Mouse (Mus musculus) neural tube, embryonic 15.5 days (tissue): ENCODE results near the gene Oasl1. TPM values are rescaled to one million over a fixed set of nuclear protein-coding genes. Genes with fewer than 3 reads are reported as not detected.

Experiments used
- ATAC-seq: fragments of 200-750 bp; cut with Nextera tagmentation; 2 replicates; pipeline ENCODE4 v1.8.0; 2017; ENCODE audit warnings: mild to moderate bottlenecking, moderate TSS enrichment, moderate library complexity; ENCODE audit not compliant: low FRiP score
- H3K27ac ChIP-seq: fragments of 300-500 bp; sonication (generic); replicated peaks from 2 replicates; pipeline ENCODE4 v1.5.1; 2015; ENCODE audit warnings: mild to moderate bottlenecking, inconsistent platforms
- H3K27me3 ChIP-seq: fragments of 300-500 bp; sonication (generic); replicated peaks from 2 replicates; pipeline ENCODE4 v1.6.1; 2015; ENCODE audit warnings: inconsistent platforms
- H3K36me3 ChIP-seq: fragments of 300-500 bp; sonication (generic); 2 replicates; pipeline ENCODE4 v1.6.1; 2015; ENCODE audit warnings: inconsistent platforms
- H3K4me1 ChIP-seq: fragments of 300-500 bp; sonication (generic); 2 replicates; pipeline ENCODE4 v1.6.1; 2015; ENCODE audit warnings: inconsistent platforms
- H3K4me2 ChIP-seq: fragments of 300-500 bp; sonication (generic); 2 replicates; pipeline ENCODE4 v1.6.1; 2015; ENCODE audit warnings: inconsistent platforms, mild to moderate bottlenecking, moderate library complexity
- H3K4me3 ChIP-seq: fragments of 300-500 bp; sonication (generic); replicated peaks from 2 replicates; pipeline ENCODE4 v1.5.1; 2015; ENCODE audit warnings: mild to moderate bottlenecking, inconsistent platforms
- H3K9ac ChIP-seq: fragments of 300-500 bp; sonication (generic); replicated peaks from 2 replicates; pipeline ENCODE4 v1.6.1; 2015; ENCODE audit warnings: mild to moderate bottlenecking, inconsistent platforms
- H3K9me3 ChIP-seq: fragments of 300-500 bp; sonication (generic); replicated peaks from 2 replicates; pipeline ENCODE4 v1.6.1; 2016; ENCODE audit warnings: inconsistent platforms
- WGBS: fragments of 180-500 bp; shearing (Covaris S2); methylation state at CpG from one replicate; pipeline ENCODE4 v1.1.7; 2015; ENCODE audit warnings: mixed read lengths; 5-methylcytosine and 5-hydroxymethylcytosine counted together
- polyA plus RNA-seq: library from polyadenylated mRNA; unstranded; fragments of >200 nt; fragmentation: Nextera tagmentation; extraction: Ambion mirVana; gene quantifications from 2 replicates; pipeline ENCODE4 v1.2.1, GENCODE M21; 2015

The Oasl1 gene
- polyA plus RNA-seq, 1 experiment from 2014 or later = 0.79 TPM

- no peaks in the 10 kb centered on the region for H3K27me3 ChIP-seq
- H3K4me3 ChIP-seq = no peak overlapping the region
- no peak overlapping the region for H3K9ac ChIP-seq
- H3K9me3 ChIP-seq = no peaks in the 10 kb centered on the region
- no peak overlapping the region for H3K4me2 ChIP-seq
- WGBS = 92% methylated on average over 14 of the region's 14 CpGs
- peaks cover 14% of the 10 kb centered on the region for H3K36me3 ChIP-seq
- peaks cover 13% of the 10 kb centered on the region; the same call in 1 of the 2 replicates for H3K4me1 ChIP-seq
- no peak for ATAC-seq
- no peak overlapping the region for H3K27ac ChIP-seq
Measured at GRCm38 (mm10) chr5:114953326-114953725, 30.3 kb downstream of the Oasl1 start.

- Histone ChIP-seq H3K36me3 (no peaks in the 10 kb centered on the region), H3K9ac (no peak overlapping the region), H3K27me3 (no peaks in the 10 kb centered on the region), H3K4me3 (no peak overlapping the region), H3K4me1 (no peaks in the 10 kb centered on the region), H3K9me3 (no peaks in the 10 kb centered on the region), H3K4me2 (no peak overlapping the region), H3K27ac (no peak overlapping the region)
- 81% methylated on average over 5 of the region's 5 CpGs for WGBS
- no peak for ATAC-seq
Measured at GRCm38 (mm10) chr5:114958069-114958468, 35.0 kb downstream of the Oasl1 start.

- no peak for ATAC-seq
- Histone ChIP-seq H3K4me1 (no peaks in the 10 kb centered on the region), H3K4me2 (no peak overlapping the region), H3K9ac (no peak overlapping the region), H3K27ac (no peak overlapping the region), H3K9me3 (no peaks in the 10 kb centered on the region), H3K4me3 (no peak overlapping the region), H3K36me3 (no peaks in the 10 kb centered on the region), H3K27me3 (no peaks in the 10 kb centered on the region)
- 41% methylated on average over 4 of the region's 4 CpGs for WGBS
Measured at GRCm38 (mm10) chr5:114961590-114962360, 38.7 kb downstream of the Oasl1 start.

- no peaks in the 10 kb centered on the region for H3K9me3 ChIP-seq
- no peak overlapping the region for H3K4me2 ChIP-seq
- 63% methylated on average over 7 of the region's 7 CpGs for WGBS
- no peaks in the 10 kb centered on the region for H3K36me3 ChIP-seq
- no peak overlapping the region for H3K9ac ChIP-seq
- peaks cover 15% of the 10 kb centered on the region; the same call in 1 of the 2 replicates for H3K4me1 ChIP-seq
- no peak overlapping the region for H3K4me3 ChIP-seq
- no peak for ATAC-seq
- H3K27me3 ChIP-seq = peaks cover 5% of the 10 kb centered on the region; the same call in 1 of the 2 replicates
- H3K27ac ChIP-seq = no peak overlapping the region
Measured at GRCm38 (mm10) chr5:114964315-114964966, 41.4 kb downstream of the Oasl1 start.

DNA sequence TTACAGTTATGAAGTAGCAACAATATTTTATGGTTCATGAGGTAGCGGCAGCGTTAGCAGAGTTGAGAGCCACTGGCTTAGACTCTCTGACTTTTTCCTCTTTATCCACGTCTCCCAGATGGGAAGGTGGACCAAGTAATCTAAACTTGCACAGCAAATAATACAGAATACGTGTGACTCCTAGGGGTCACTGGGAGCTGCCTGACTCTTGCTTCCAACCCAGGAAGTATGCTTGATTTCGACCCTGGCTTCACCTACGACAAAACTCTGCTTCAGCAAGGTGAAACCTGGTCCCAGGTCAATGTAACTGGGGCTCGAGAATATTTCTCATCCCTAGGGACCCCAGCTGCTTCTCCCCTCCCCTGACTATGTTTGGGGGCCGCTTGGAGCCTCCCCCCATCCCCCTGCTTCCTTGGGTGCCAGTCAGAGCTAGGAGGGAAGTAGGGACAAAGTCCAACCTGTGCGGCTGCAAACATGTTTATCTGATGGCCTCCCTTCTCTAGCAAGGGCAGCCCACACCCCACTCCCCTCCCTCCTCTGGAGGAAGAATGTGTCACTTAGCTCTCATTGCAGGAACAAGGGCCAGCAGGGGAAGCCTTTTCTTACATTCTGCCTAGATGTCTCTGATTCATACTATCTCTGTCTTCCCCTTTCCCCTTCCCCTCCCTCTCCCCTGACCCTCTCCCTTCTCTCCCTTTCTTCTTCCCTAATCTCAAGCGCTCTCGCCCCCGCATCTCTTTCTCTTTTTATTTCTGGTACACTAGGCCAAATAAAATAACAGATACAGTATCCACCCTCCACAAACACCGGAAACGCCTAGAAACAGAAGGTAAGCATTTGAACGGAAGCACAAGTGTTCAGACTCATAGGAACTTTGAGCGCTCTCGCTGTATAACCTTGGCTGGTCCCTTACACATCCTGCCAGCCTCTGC, 42.2 kb downstream of the Oasl1 start:
- Histone ChIP-seq H3K27ac (no peak overlapping the region), H3K4me1 (peaks cover 15% of the 10 kb centered on the region; the same call in 1 of the 2 replicates), H3K27me3 (peaks cover 5% of the 10 kb centered on the region; the same call in 1 of the 2 replicates), H3K4me2 (no peak overlapping the region), H3K36me3 (no peaks in the 10 kb centered on the region), H3K9me3 (no peaks in the 10 kb centered on the region), H3K9ac (no peak overlapping the region), H3K4me3 (no peak overlapping the region)
- WGBS = 67% methylated on average over 17 of the region's 17 CpGs
- ATAC-seq = no peak

GRCm38 (mm10) chr5:114967523-114968268, 44.7 kb downstream of the Oasl1 start:
- no peak overlapping the region for H3K27ac ChIP-seq
- 35% methylated on average over 14 of the region's 14 CpGs for WGBS
- H3K4me1 ChIP-seq = peaks cover 15% of the 10 kb centered on the region; the same call in 1 of the 2 replicates
- no peaks in the 10 kb centered on the region for H3K36me3 ChIP-seq
- H3K9me3 ChIP-seq = no peaks in the 10 kb centered on the region
- ATAC-seq = no peak
- H3K4me2 ChIP-seq = no peak overlapping the region
- H3K27me3 ChIP-seq = peaks cover 5% of the 10 kb centered on the region; the same call in 1 of the 2 replicates
- no peak overlapping the region for H3K9ac ChIP-seq
- no peak overlapping the region for H3K4me3 ChIP-seq

DNA sequence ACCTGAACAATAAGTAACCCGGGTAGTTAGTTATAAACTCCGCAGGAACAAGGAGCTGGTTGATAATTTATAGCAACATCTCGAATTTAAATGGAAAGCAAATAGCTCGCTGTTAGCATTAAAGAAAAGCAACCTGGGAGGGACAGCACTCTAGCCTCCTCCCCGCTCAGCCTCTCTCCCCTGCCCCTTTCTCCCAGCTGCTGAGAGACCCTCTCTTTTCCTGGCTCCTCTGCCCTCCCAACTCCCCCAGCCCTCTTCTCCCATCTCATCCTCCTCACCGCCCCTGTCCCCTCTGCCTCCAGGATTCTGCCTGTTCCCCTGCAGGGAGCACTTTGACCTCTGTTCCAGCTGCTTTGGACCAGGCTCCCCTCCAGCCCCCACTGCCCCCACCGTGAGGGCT, 45.6 kb downstream of the Oasl1 start:
- Histone ChIP-seq H3K4me2 (no peak overlapping the region), H3K4me1 (peaks cover 15% of the 10 kb centered on the region; the same call in 1 of the 2 replicates), H3K27me3 (peaks cover 5% of the 10 kb centered on the region; the same call in 1 of the 2 replicates), H3K27ac (no peak overlapping the region), H3K9ac (no peak overlapping the region), H3K4me3 (no peak overlapping the region), H3K36me3 (no peaks in the 10 kb centered on the region), H3K9me3 (no peaks in the 10 kb centered on the region)
- ATAC-seq = no peak
- 5% methylated on average over 7 of the region's 7 CpGs for WGBS

DNA sequence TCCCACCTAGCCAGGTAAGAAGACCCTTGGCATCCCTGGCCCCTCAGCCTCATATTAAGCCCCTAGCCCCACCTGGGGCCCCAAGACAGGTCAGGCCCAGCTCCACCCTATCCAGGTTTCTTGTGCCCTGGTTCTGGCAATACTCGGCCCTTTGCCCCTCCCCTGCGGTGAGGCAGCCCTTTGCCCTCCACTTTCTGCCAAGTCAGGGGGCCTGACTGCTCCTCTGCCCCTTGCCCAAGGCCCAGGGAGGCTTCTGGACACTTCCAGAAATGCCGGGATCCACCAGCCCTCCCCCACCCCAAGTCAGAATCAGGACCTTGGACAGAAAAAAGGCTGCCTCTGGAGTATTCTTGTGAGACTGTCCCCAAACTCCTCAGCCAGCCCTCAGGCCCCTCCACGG, 46.0 kb downstream of the Oasl1 start:
- Histone ChIP-seq H3K9me3 (no peaks in the 10 kb centered on the region), H3K9ac (no peak overlapping the region), H3K4me1 (peaks cover 15% of the 10 kb centered on the region; the same call in 1 of the 2 replicates), H3K27ac (no peak overlapping the region), H3K36me3 (no peaks in the 10 kb centered on the region), H3K4me3 (no peak overlapping the region), H3K4me2 (no peak overlapping the region), H3K27me3 (peaks cover 5% of the 10 kb centered on the region; the same call in 1 of the 2 replicates)
- WGBS = 10% methylated on average over 4 of the region's 4 CpGs
- no peak for ATAC-seq

GRCm38 (mm10) chr5:114969609-114970215, 46.7 kb downstream of the Oasl1 start:
- Histone ChIP-seq H3K27ac (no peak overlapping the region), H3K36me3 (no peaks in the 10 kb centered on the region), H3K9ac (no peak overlapping the region), H3K4me2 (no peak overlapping the region), H3K27me3 (peaks cover 5% of the 10 kb centered on the region; the same call in 1 of the 2 replicates), H3K4me1 (peaks cover 15% of the 10 kb centered on the region; the same call in 1 of the 2 replicates), H3K9me3 (no peaks in the 10 kb centered on the region), H3K4me3 (no peak overlapping the region)
- WGBS = 42% methylated on average over 13 of the region's 13 CpGs
- ATAC-seq = no peak

- no peak for ATAC-seq
- Histone ChIP-seq H3K9ac (no peak within 1 kb of the TSS), H3K4me2 (no peak within 1 kb of the TSS), H3K4me3 (no peak within 1 kb of the TSS), H3K4me1 (peaks cover 15% of the 10 kb centered on the region; the same call in 1 of the 2 replicates), H3K27me3 (peaks cover 5% of the 10 kb centered on the region; the same call in 1 of the 2 replicates), H3K36me3 (no peaks in the 10 kb centered on the region), H3K9me3 (no peaks in the 10 kb centered on the region), H3K27ac (no peak within 1 kb of the TSS)
- WGBS = 80% methylated on average over 17 of the region's 17 CpGs
Measured at GRCm38 (mm10) chr5:114970824-114971227, 47.8 kb downstream of the Oasl1 start, which contains the start of gene Hnf1a. Gene Hnf1a (minus strand): TSS chr5:114971094.
